Mouse (Mus musculus) adrenal gland, adult (tissue): ENCODE results near the gene Acsl5.
A peak's percentile ranks its signal among the peaks of the same experiment; 100 is the strongest.

ENCODE experiments used
- DNase-seq, 2 experiments: peaks; one replicate each; pipeline ENCODE4 v3.0.0; 2022 to 2023; ENCODE audit warnings: low spot score in 1 of 2; ENCODE audit not compliant: inconsistent age in 2 of 2

Acsl5 gene

GRCm38 (mm10) chr19:55239766-55240426 lies 11.8 kb upstream of the Acsl5 start:
- DNase-seq, result no peak

- no peak for DNase-seq
Observed at GRCm38 (mm10) chr19:55241186-55241645, 10.5 kb upstream of the Acsl5 start, which contains the start of gene Gucy2g. TSS of gene Gucy2g (minus strand) at chr19:55241236.

- DNase-seq, result peak; percentile 73 to 84
Observed at GRCm38 (mm10) chr19:55244791-55245231, 6.9 kb upstream of the Acsl5 start.

GRCm38 (mm10) chr19:55247563-55247962 lies 4.2 kb upstream of the Acsl5 start:
- DNase-seq, result no peak

- no peak for DNase-seq
Observed at GRCm38 (mm10) chr19:55247991-55248520, 3.7 kb upstream of the Acsl5 start.

- peak in 1 of 2 experiments; percentile 53 for DNase-seq
Observed at GRCm38 (mm10) chr19:55250451-55250850, 1.3 kb upstream of the Acsl5 start.

GRCm38 (mm10) chr19:55253239-55253569 lies 1.5 kb downstream of the Acsl5 start:
- no peak for DNase-seq

GRCm38 (mm10) chr19:55253570-55254441 lies 2.1 kb downstream of the Acsl5 start:
- DNase-seq, result peak; percentile 80 to 96

- DNase-seq, result peak; percentile 22 to 61
Observed at GRCm38 (mm10) chr19:55254513-55255016, 2.8 kb downstream of the Acsl5 start.

- no peak for DNase-seq
Observed at GRCm38 (mm10) chr19:55256156-55256555, 4.4 kb downstream of the Acsl5 start.

- DNase-seq, result peak in 1 of 2 experiments; percentile 76
Observed at GRCm38 (mm10) chr19:55257656-55258375, 6.1 kb downstream of the Acsl5 start.

GRCm38 (mm10) chr19:55258514-55258913 lies 6.8 kb downstream of the Acsl5 start:
- DNase-seq, result no peak

GRCm38 (mm10) chr19:55260389-55261184 lies 8.8 kb downstream of the Acsl5 start:
- no peak for DNase-seq

GRCm38 (mm10) chr19:55265269-55265668 lies 13.5 kb downstream of the Acsl5 start:
- no peak for DNase-seq

GRCm38 (mm10) chr19:55266786-55267185 lies 15.0 kb downstream of the Acsl5 start:
- no peak for DNase-seq

GRCm38 (mm10) chr19:55268150-55268549 lies 16.4 kb downstream of the Acsl5 start:
- no peak for DNase-seq

GRCm38 (mm10) chr19:55269051-55269450 lies 17.3 kb downstream of the Acsl5 start:
- no peak for DNase-seq

- DNase-seq, result no peak
Observed at GRCm38 (mm10) chr19:55271448-55271847, 19.7 kb downstream of the Acsl5 start.

GRCm38 (mm10) chr19:55273340-55273739 lies 21.6 kb downstream of the Acsl5 start:
- DNase-seq, result no peak

GRCm38 (mm10) chr19:55276100-55276499 lies 24.4 kb downstream of the Acsl5 start:
- no peak for DNase-seq
